Mouse (Mus musculus) urinary bladder, postnatal 4 days (tissue): Measurements from ENCODE around the gene Ttc7b.

Experiments used
- DNase-seq, 2 experiments: peaks; one replicate each; pipeline ENCODE4 v3.0.0; 2021 to 2022; ENCODE audit warnings: low spot score in 2 of 2

The Ttc7b gene

GRCm38 (mm10) chr12:100520794-100521186, at the start of gene Ttc7b:
Gene Ttc7b (minus strand): TSS chr12:100520826.
- DNase-seq, result peak in 1 of 2 experiments; percentile 57

DNA sequence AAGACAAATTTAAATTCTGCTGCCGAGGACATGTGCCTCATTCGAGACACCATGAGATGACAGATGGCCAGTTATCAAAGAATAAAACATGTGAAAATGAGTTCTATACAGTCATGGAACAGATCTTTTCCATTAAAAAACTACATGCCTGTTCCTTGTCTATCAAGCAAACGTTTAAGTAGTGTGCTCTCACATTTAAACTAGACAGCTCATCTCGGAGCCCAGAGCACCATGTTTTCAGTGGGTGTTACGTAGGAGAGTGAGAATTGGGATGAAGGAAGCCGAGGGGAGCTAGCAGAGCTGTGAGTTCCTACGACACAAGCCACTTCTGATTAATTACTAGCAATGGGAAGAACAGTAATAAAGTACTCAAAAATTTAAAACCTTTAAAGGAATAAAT, 48.2 kb upstream of the Ttc7b start:
- no peak for DNase-seq

DNA sequence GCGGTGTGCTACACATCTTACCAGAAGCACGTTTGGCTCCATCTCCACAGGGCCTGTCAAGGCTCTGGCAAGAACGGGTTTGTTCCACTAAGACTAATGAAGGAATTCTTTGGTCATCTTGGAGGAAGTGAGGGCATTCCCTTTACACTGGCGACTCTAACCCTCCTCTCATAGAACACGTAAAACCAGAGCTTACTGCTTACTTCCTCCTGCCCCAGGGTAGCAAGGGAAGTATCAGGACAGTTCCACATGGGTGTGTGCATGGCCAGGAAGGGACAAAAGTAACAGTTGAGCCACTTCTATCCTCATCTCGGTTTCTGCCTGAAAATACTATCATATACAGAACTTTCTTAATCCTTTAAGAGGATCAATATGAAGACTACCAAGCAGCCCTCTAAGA, 47.5 kb upstream of the Ttc7b start:
- DNase-seq, result no peak

DNA sequence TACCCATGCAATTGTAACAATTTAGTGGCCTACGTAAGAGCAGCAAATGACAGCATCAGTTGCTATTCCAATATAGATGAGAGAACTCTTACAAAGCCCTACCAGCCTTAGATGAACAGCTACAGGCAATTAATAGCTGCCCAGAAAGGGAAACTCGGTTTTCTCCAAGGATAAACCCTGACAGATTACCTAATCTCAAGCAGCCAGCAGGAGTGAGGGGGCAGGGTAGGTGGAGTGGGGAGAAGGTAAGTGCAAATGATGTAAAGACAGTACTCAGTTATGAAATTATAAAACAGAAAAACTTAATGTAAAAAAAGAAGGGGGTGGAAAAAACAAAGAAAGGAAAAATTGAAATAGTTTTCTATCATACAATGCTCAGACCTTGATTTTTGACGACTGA, 47.0 kb upstream of the Ttc7b start:
- no peak for DNase-seq

- DNase-seq, result no peak
These were observed 33.0 kb upstream of the Ttc7b start for GRCm38 (mm10) chr12:100553675-100554074.

GRCm38 (mm10) chr12:100551972-100552371, 31.3 kb upstream of the Ttc7b start:
- no peak for DNase-seq

DNA sequence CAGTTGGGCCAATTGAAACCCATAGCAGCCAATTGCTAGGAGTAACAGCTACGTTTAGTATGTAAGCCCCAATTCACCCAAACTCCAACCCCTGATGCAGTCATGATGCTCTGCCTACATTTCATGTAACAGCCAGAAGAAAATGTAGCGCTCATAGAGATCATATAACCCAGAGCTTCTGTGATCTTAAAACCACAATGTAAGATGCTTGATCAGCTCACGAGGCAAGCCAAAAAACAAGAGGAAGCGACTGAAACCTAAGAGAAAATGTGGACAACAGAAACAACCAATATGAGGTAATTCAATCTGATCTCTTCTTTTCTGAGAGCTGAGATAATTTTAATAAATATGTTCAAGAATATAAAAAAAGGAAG, 23.6 kb upstream of the Ttc7b start:
- DNase-seq, result no peak

- no peak for DNase-seq
These were observed 23.0 kb upstream of the Ttc7b start for GRCm38 (mm10) chr12:100543437-100544193.

DNA sequence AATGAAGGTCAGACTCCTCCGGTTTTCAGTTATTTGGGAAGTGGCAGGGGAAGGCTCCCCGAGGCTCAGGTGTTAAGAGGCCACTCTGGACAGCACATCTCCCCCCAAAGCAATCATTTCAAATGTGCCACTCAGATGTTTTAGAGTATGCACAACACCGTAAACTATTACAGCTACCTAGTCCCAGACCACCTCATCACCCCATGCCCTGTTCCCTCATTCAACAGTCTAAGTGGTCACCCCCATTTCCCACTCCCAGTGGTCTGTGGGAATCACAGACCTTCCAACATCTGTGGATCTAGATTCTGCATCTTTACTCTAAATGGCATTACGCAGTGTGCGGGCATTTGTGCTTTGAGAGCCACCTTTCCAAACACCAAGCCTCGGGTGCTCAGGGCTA, 21.9 kb upstream of the Ttc7b start:
- DNase-seq, result no peak

- no peak for DNase-seq
These were observed 21.4 kb upstream of the Ttc7b start for GRCm38 (mm10) chr12:100542076-100542475.

DNA sequence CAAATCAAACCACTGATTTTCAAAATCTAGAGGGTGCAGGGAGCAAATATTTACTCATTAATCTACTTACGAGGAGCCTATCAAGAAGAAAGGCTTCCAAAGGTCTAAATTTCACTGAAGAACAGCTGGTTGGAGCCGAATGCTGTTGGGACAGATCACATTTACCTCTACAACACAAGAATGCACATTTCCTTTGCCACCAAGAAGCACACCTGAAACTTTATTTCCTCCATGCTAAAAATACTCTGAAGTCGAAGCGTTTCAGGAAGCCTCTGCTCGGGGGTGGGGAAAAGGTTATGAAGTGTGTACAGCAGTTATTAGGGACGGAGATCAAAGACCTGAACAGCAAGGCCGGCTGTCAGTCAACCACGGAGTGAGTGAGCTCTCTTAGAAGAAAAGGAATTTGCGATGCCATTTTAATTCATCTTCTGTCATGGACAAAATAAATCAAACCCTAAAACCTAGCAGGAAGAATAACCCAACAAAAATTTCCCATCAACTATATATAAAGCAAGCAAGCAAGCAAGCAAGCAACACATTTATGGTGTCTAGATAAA, 18.6 kb upstream of the Ttc7b start:
- DNase-seq, result no peak

- DNase-seq, result no peak
These were observed 18.0 kb upstream of the Ttc7b start for GRCm38 (mm10) chr12:100538445-100539157.

DNA sequence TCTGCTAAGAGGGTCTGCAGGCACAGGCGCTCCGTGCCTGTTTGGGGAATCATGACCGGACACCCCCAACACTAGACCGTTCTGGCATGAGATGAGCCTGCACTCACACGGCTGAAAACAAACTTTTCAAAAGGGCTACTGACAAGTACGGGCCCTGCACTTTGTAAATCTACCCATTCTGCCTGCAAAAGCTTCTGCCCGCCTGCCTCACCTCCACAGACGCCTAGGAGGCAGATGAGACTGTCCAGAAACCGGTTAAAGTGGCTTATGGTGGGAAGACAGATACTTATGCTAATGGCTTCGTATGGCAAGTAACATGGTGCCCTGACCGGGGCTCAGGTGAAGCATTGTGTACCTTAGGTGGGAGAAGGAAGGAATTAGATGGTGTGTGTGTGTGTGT, 16.5 kb upstream of the Ttc7b start:
- no peak for DNase-seq

DNA sequence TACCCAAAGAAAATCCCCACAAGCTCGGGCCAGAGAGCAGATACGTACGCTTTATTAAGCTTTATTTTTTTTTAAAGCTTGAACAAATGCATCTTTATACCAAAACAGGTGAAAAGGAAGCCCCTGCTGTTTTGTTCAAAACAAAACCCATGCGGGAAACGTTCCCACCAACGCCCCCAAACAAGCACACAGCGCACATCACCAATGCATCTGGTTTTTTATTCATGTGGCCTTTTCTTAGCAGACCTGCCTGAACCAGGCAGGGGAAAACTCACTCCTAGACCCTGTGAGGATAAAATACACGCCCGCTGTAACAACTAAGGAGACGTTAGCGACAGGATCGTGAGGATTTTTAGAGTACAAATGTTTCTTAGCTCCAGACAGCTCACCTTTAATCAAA, 14.4 kb upstream of the Ttc7b start:
- DNase-seq, result no peak

GRCm38 (mm10) chr12:100534028-100534427, 13.4 kb upstream of the Ttc7b start:
- no peak for DNase-seq

DNA sequence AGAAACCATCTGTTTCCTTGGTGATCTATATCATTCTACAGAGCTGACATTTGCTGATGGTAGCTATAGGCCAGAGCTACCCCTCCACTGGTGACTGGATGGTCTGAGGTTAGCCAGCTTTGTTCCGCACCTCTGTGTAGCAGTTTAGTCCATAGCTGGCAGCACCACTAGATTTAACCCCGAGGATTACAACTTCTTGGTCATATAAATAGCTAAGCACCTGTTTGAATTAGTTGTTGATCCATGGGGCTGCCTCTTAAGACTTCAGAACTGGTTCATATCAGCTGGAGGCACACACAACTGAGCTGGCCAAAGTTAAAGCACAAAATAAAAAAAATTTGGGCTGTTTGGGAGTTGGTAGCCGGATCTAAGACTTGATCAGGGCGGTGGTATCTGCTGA, 12.6 kb upstream of the Ttc7b start:
- DNase-seq, result no peak

DNA sequence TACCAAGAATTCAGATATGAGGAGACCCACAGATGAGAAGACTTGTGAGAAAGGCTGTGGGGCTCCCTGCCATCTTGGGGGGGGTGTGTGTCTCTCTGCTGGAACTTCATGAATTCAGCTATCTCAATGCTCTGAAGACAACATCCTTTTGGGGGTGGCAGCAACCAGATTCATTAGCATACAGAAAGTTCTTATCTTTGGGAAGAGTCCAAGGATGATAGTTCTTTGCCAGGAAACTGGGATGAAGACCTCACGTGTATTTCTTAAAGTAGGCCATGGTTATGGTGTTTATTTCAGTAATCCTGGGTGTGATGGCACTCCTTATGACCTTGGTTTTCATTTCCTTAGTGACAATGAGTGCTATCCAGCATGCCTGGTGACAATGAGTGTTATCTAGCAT, 11.1 kb upstream of the Ttc7b start:
- no peak for DNase-seq

DNA sequence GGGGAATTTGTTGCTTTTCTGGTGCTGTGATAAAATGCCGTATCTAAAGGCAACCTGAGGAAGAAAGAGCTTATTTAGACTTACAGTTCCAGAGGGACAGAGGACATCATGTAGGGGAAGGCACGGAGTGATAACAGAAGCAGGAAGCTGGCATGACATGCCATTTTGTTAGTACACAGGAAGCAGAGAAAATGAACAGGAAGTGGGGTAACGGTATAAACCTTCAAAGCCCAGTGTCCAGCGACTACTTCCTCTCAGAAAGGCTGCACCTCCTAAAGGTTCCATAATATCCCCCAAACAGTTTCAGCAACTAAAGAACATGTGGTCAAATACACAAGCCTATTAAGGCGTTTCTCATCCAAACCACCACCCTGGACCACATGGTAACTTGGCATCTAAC, 10.2 kb upstream of the Ttc7b start:
- no peak for DNase-seq

DNA sequence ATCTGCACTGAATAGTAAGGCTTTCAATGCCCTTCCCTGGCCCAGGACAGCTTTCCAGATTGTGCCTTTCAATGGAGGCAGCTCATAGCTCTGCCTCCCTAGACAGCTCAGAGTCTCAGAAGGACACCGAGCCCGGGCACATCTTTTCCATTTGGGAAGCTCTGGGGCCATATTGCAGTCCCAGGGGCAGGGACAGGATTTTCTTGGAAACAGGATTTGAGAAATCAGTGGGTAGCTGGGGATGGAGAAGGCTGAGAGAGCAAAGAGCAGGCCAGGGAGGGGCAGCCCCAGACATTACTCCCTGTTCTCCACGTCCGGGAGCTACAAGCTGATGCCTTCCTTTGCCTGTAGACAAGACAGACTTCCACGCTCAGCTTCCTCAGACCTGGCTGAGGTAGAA, 9.0 kb upstream of the Ttc7b start:
- DNase-seq, result no peak

DNA sequence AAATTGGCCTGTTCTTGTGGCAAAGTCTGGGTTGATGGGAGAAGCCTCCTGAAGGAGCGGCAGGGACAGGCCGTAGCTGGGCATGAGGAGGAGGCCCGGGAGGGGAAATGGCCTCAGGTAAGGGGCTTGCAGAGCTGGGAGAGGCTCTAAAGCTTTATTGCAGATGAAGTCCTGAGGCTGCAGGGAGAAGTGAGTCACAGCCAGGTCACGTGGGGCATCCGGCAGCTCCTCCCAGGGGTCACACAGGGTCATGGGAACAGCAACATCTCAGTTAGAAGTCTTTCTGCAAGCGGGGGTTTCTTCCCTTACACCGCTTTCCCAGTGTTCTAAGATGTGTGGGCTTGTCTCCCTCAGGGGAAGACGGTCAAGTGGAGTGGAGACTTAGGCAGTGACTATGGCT, 8.5 kb upstream of the Ttc7b start:
- peak in 1 of 2 experiments; percentile 42 for DNase-seq

DNA sequence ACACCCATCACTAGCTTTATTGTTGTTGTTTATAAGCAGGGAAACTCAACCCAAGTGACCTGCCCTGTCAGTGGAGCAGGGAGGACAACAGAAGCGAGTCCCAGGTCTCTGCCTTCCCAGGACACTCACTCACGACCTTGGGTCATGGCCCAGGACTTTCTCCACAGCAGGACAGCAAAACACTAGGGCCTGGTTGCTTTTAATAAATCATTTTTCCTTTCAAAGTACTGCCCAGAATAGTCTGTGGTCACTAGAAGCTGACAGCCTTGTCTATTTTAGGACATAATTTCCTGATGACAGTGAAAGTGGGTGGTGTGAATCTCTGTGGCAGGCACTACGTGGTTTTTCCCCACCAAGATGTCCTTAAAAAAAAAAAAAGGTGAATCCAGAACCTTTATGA, 7.6 kb upstream of the Ttc7b start:
- DNase-seq, result no peak

- peak; percentile 56 to 74 for DNase-seq
These were observed 7.1 kb upstream of the Ttc7b start for GRCm38 (mm10) chr12:100527753-100528152.

- DNase-seq, result no peak
These were observed 6.6 kb upstream of the Ttc7b start for GRCm38 (mm10) chr12:100527241-100527640.
